Mouse (Mus musculus) kidney, adult 2 months (tissue): ENCODE measurements around the gene Galnt9. TPM values are rescaled to one million over a fixed set of nuclear protein-coding genes. Genes with fewer than 3 reads are reported as not detected.
A peak's percentile ranks its signal among the peaks of the same experiment; 100 is the strongest.

Source experiments
- DNase-seq: peaks from one replicate; pipeline ENCODE4 v3.0.0; 2021
- H3K27ac ChIP-seq: fragments of 200-500 bp; 2 replicates; pipeline ENCODE4 v1.5.1; 2012; ENCODE audit warnings: low read depth, low read length, control low read depth, inconsistent platforms; ENCODE audit not compliant: insufficient read depth
- H3K27me3 ChIP-seq: fragments of 200-500 bp; replicated peaks from 2 replicates; pipeline ENCODE4 v1.6.1; 2012; ENCODE audit warnings: mild to moderate bottlenecking, moderate library complexity, low read length, inconsistent platforms; ENCODE audit not compliant: control insufficient read depth, insufficient read depth
- H3K36me3 ChIP-seq: fragments of 200-500 bp; 2 replicates; pipeline ENCODE4 v1.6.1; 2012; ENCODE audit warnings: mild to moderate bottlenecking, moderate library complexity, low read length, inconsistent platforms; ENCODE audit not compliant: control insufficient read depth, insufficient read depth
- H3K4me1 ChIP-seq: fragments of 200-500 bp; 2 replicates; pipeline ENCODE4 v1.6.1; 2011; ENCODE audit warnings: low read length; ENCODE audit not compliant: control insufficient read depth, insufficient read depth
- H3K4me3 ChIP-seq: fragments of 200-500 bp; 2 replicates; pipeline ENCODE4 v1.5.1; 2011; ENCODE audit warnings: mild to moderate bottlenecking, low read depth, low read length, control low read depth; ENCODE audit not compliant: insufficient read depth
- CTCF ChIP-seq: fragments of 200-500 bp; conservative IDR thresholded peaks from 2 replicates; pipeline ENCODE4 v1.5.1; 2011; ENCODE audit warnings: low read depth, mild to moderate bottlenecking, control low read depth, low read length, moderate library complexity, mixed read lengths; ENCODE audit not compliant: insufficient read depth, insufficient read length
- POLR2A ChIP-seq: fragments of 200-500 bp; IDR thresholded peaks from one replicate; pipeline ENCODE4 v1.6.1; 2011; ENCODE audit warnings: low read depth, low read length, control low read depth
- WGBS: fragments of 180-500 bp; shearing (Covaris S2); methylation state at CpG from one replicate; pipeline ENCODE4 v1.1.7; 2018; 5-methylcytosine and 5-hydroxymethylcytosine counted together
- polyA plus RNA-seq: library from polyadenylated mRNA; depleted of rRNA; stranded (reverse); fragments of >200 nt; gene quantifications from 2 replicates; pipeline ENCODE4 v1.2.3, GENCODE M21; 2012

The Galnt9 gene
- polyA plus RNA-seq, 1 experiment = 0.61 TPM

- 83% methylated on average over 6 of the region's 6 CpGs for WGBS
- DNase-seq = no peak
- no peaks in the 10 kb centered on the region for H3K36me3 ChIP-seq
- no peak overlapping the region for H3K27ac ChIP-seq
- H3K4me3 ChIP-seq = no peak overlapping the region
- no peaks in the 10 kb centered on the region for H3K27me3 ChIP-seq
- H3K4me1 ChIP-seq = no peaks in the 10 kb centered on the region
- TF ChIP-seq POLR2A = no peak
- TF ChIP-seq CTCF = no peak
Observed at GRCm38 (mm10) chr5:110619226-110619625, 75.1 kb downstream of the Galnt9 start.

DNA sequence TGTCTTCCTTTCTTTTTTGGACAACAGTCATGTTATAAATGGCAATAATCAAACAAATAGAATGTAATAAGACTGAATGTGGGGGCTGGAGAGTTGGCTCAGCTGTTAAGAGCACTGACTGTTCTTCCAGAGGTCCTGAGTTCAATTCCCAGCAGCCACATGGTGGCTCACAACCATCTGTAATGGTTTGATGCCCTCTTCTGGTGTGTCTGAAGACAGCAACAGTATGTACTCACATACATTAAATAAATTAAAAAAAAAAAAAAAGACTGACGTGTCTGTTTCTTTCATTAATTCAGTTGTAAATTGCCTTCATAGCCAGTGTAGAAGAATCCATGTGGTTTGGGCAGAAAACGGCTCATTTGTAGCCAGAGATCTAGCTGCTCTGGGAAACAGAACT is 80.2 kb downstream of the Galnt9 start:
- WGBS = 75% methylated on average over 2 of the region's 2 CpGs
- TF ChIP-seq POLR2A (no peak), CTCF (no peak)
- H3K27me3 ChIP-seq = no peaks in the 10 kb centered on the region

DNA sequence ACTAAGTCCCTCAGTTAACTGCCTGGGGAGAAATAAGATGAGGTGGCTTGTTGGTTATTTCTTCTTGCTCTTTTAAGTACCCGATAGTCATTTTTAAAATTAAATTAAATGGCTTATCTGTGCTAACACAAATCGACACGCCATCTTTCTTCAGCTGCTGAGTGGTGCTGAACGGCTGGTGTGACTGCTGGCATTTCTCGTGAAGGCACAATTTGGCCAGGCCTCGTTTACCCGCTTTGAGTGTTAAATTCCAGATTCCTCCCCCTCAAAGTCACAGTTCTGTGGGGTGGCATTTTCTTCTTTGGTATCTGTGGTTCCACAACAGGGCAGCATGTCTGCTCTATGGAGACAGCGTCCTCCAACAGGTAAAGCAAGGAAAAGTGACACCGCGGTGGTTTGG is 83.2 kb downstream of the Galnt9 start:
- Histone ChIP-seq H3K27me3 (no peaks in the 10 kb centered on the region), H3K4me1 (no peaks in the 10 kb centered on the region), H3K4me3 (no peak overlapping the region), H3K27ac (no peak overlapping the region), H3K36me3 (no peaks in the 10 kb centered on the region)
- DNase-seq = no peak
- TF ChIP-seq POLR2A (no peak), CTCF (no peak)
- WGBS = 72% methylated on average over 10 of the region's 10 CpGs

More for the DNA sequence above, 80.2 kb downstream of the Galnt9 start:
- no peaks in the 10 kb centered on the region for H3K36me3 ChIP-seq
- H3K4me3 ChIP-seq = no peak overlapping the region
- DNase-seq = no peak
- no peak overlapping the region for H3K27ac ChIP-seq
- H3K4me1 ChIP-seq = no peaks in the 10 kb centered on the region

DNA sequence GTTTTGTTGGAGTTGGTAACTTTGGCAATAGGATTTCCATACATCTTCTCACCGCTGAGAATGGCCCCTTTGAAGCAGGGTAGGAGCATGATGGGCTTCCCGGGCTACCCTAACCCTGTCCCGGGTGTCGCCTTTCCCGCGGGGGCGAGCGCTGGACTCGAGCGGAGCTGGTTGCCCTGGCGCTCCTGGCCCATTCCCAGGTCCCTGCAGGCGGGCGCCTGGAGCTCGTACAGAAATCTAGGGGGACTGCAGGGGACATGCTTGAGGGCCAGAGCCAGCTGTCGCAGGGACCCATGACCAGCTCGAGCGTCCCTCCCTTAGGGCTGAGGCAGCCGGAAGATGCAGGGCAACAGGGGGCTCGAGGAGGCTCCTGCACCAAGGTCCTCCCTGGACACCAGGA is 84.0 kb downstream of the Galnt9 start:
- H3K36me3 ChIP-seq = no peaks in the 10 kb centered on the region
- DNase-seq = no peak
- no peak overlapping the region for H3K4me3 ChIP-seq
- H3K4me1 ChIP-seq = no peaks in the 10 kb centered on the region
- H3K27ac ChIP-seq = no peak overlapping the region
- H3K27me3 ChIP-seq = no peaks in the 10 kb centered on the region
- 17% methylated on average over 19 of the region's 19 CpGs for WGBS
- TF ChIP-seq CTCF = no peak
- TF ChIP-seq POLR2A = no peak

DNA sequence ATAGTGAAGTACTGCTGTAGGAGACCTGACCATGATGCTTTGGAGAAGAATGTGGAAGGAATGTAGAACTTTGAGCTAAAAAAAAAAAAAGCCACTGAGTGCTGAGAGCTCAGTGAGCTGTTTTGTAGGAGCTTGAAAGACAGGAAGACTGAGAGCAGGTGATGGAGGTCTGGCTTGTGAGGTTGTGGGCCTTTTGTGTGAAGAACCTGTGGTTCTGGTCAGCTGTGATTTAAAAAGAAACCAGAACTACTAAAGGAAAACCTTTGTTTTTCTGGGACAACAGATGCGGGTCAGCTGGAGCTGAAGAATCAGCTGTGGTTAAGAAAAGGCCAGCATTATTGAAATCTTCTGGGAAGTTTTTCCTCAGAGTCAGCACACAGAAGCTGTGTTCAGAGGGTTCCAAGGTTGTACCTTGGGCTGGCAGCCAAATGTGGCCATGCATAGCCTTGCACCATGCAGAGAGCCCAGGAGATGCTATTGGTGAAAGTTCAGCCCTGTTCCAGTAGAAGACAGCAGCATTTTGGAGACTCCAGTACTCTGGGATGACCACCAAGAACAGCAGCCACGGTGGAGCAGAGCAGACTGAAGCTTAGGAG is 85.5 kb downstream of the Galnt9 start:
- H3K36me3 ChIP-seq = no peaks in the 10 kb centered on the region
- DNase-seq = peak; percentile 89
- H3K27me3 ChIP-seq = no peaks in the 10 kb centered on the region
- TF ChIP-seq POLR2A (no peak), CTCF (no peak)
- no peak overlapping the region for H3K27ac ChIP-seq
- WGBS = 45% methylated on average over 2 of the region's 2 CpGs
- no peak overlapping the region for H3K4me3 ChIP-seq
- no peaks in the 10 kb centered on the region for H3K4me1 ChIP-seq

DNA sequence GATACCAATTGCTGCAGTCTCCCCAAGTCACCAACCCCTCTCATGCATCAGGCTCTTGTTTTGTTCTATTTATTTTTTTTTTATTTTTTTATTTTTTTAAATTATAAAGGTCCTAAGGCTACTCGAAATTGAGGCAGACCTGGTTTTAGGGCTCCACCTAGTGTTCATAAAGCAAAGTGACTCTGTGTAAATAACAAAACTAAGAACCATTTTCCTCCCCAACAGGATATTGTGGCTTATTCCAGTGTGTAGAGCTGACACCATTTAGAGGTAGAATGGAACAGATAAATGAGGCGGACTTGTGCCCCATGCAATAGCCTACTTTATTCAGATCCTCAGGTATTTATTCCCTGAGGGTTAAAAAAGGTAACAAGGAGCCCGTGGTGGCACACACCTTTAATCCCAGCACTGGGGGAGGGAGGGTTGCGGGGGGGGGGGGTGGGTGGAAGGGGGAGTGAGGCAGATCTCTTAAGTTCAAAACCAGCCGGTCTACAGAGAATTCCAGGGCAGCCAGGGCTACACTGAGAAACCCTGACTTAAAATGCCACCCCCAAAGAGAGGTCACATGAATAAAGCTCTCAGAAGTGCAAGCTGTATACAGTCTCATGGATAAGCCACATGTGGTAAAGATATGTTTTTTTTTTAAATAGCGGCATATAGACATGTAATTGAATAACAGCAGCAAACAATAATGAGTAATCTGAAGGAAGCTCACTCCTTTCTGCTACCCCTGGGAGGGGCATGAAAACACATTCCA is 92.0 kb downstream of the Galnt9 start:
- no peak overlapping the region for H3K4me3 ChIP-seq
- no peaks in the 10 kb centered on the region for H3K27me3 ChIP-seq
- WGBS = 31% methylated on average over 6 of the region's 6 CpGs
- peak; percentile 53 for DNase-seq
- H3K27ac ChIP-seq = no peak overlapping the region
- H3K36me3 ChIP-seq = no peaks in the 10 kb centered on the region
- no peaks in the 10 kb centered on the region; the same call in 1 of the 2 replicates for H3K4me1 ChIP-seq
- TF ChIP-seq POLR2A (no peak), CTCF (0 out of 2 replicates have a peak, but pooled peaks have one; percentile 25)

DNA sequence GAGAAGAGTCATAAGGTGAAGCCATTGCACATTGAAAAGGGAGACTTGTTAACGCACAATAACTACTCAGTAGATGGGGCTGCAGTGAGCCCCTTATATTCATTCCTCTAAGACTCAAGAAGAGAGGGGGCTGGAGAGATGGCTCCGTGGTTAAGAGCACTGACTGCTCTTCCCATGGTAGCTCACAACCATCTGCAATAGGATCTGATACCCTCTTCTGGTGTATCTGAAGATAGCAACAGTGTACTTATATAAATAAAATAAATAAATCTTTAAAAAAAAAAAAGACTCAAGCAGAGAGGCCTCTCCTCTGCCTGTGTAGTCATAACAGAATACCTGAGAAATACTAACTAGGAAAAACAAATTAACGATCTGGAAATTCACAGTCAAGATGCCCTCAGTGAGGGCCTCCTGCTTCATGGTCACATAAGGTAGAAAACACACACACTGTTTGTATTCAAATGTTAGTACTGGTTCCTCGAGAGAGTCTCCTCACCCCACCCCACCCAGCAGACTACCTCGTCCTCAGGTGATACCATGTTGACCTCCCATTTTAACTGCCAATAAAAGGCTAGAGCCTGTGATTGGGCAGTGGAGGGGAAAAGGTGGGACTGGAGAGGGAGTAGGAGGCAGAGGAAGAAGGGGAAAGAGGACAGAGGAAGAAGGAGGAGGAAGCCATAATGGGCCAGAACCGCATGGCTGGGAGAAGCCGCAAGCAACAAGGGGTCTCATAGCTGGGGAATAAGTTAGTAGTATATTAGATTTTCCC is 94.3 kb downstream of the Galnt9 start:
- H3K27me3 ChIP-seq = no peaks in the 10 kb centered on the region
- no peak for TF ChIP-seq POLR2A
- no peak for TF ChIP-seq CTCF
- WGBS = 84% methylated on average over 7 of the region's 7 CpGs

More for the DNA sequence above, 94.3 kb downstream of the Galnt9 start:
- Histone ChIP-seq H3K27ac (no peak overlapping the region), H3K4me1 (no peaks in the 10 kb centered on the region; the same call in 1 of the 2 replicates), H3K36me3 (no peaks in the 10 kb centered on the region), H3K4me3 (no peak overlapping the region)
- no peak for DNase-seq
